Mouse (Mus musculus) hindbrain, postnatal 0 days (tissue): ENCODE measurements at regions not wholly inside any gene's neighbourhood (a gene's known extent, or its start where the extent isn't known, plus 50 kb on each side); places are given as distances from the start of the nearest gene placed in this dataset.

Experiments used
- ATAC-seq: fragments of 200-750 bp; cut with Nextera tagmentation; 2 replicates; pipeline ENCODE4 v1.8.0; 2017; ENCODE audit warnings: mild to moderate bottlenecking, moderate TSS enrichment, moderate library complexity
- DNase-seq: peaks from one replicate; pipeline ENCODE4 v3.0.0-alpha.2; 2015; ENCODE audit warnings: low spot score
- H3K27ac ChIP-seq: fragments of 300-500 bp; sonication (generic); 2 replicates; pipeline ENCODE4 v1.5.1; 2014; ENCODE audit warnings: mild to moderate bottlenecking
- H3K27me3 ChIP-seq: fragments of 300-500 bp; sonication (generic); 2 replicates; pipeline ENCODE4 v1.6.1; 2014; ENCODE audit warnings: low read length, mixed read lengths; ENCODE audit not compliant: insufficient read depth
- H3K36me3 ChIP-seq: fragments of 300-500 bp; sonication (generic); 2 replicates; pipeline ENCODE4 v1.6.1; 2014; ENCODE audit warnings: low read length, mixed read lengths; ENCODE audit not compliant: insufficient read depth
- H3K4me1 ChIP-seq: fragments of 300-500 bp; sonication (generic); 2 replicates; pipeline ENCODE4 v1.6.1; 2014; ENCODE audit warnings: antibody characterized with exemption, low read length, mixed read lengths; ENCODE audit not compliant: insufficient read depth
- H3K4me2 ChIP-seq: fragments of 300-500 bp; sonication (generic); 2 replicates; pipeline ENCODE4 v1.6.1; 2014; ENCODE audit warnings: low read depth, mild to moderate bottlenecking, low read length, moderate library complexity, mixed read lengths
- H3K4me3 ChIP-seq: fragments of 300-500 bp; sonication (generic); 2 replicates; pipeline ENCODE4 v1.5.1; 2014; ENCODE audit warnings: low read length
- H3K9ac ChIP-seq: fragments of 300-500 bp; sonication (generic); replicated peaks from 2 replicates; pipeline ENCODE4 v1.6.1; 2014; ENCODE audit warnings: mild to moderate bottlenecking, low read length, moderate library complexity, mixed read lengths
- H3K9me3 ChIP-seq: fragments of 300-500 bp; sonication (generic); 2 replicates; pipeline ENCODE4 v1.6.1; 2016; ENCODE audit warnings: low read length, mixed read lengths
- CTCF ChIP-seq: IDR thresholded peaks from 2 replicates; pipeline ENCODE4 v1.5.1; 2016; ENCODE audit warnings: antibody characterized with exemption, control low read depth, low read depth
- WGBS: fragments of 180-500 bp; shearing (Covaris S2); extraction: QIAGEN DNeasy Blood & Tissue Kit; methylation state at CpG from one replicate; pipeline ENCODE4 v1.1.7; 2014; 5-methylcytosine and 5-hydroxymethylcytosine counted together

DNA sequence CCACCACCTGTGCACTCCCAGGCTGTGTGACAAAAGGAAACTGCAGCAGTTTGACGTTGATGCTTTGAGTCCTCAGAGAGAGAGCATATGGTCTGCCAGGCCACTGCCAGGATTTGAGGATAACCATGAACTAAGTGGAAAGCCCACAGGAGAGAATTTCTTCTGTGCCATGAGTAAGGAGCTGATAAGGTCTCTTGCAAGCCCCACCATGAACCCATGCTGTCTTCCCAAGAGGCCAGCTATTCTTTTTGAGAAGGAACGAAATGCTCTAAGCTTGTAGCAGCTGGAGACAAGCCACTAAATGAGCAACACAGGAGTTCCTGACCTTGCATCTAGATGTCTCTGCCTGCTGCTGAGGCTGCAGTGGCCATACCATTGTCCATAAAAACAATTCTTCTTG, 98.4 kb upstream of the S1pr3 start:
- no peak for TF ChIP-seq CTCF
- Histone ChIP-seq H3K27ac (no peak overlapping the region), H3K9me3 (no peaks in the 10 kb centered on the region), H3K4me2 (no peak overlapping the region), H3K36me3 (no peaks in the 10 kb centered on the region), H3K9ac (no peak overlapping the region), H3K4me3 (no peak overlapping the region), H3K27me3 (no peaks in the 10 kb centered on the region), H3K4me1 (peaks cover 13% of the 10 kb centered on the region; the same call in 1 of the 2 replicates)
- no peak for ATAC-seq
- WGBS = 25% methylated on average over 2 of the region's 2 CpGs
- no peak for DNase-seq

DNA sequence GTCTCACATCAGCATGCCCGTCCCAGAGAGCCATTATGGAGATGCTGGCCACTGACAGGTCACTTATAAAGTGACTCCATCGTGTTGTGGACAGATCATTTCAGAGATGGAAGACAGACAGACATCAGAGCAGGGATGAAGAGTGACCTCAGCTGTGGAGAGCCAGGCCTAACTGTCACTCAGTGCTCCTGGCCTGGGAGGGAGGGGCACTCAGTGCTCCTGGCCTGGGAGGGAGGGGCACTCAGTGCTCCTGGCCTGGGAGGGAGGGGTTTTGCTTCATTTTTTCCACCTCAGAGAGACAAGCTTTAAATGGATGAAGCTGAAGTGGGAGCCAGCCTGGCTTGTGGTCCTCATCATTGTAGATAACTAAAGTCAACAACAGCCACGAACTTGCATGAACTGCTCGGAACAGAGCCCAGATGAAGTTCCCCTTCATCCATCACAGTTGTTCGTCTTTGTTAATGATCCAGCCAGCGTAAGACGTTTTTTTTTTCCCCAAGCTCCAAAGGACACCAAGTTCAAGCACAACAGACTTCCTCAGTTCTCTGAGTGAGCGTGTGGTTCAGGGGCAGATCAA, 96.7 kb upstream of the S1pr3 start:
- ATAC-seq (no peak), DNase-seq (no peak)
- Histone ChIP-seq H3K27ac (no peak overlapping the region), H3K9ac (no peak overlapping the region), H3K36me3 (no peaks in the 10 kb centered on the region), H3K4me2 (no peak overlapping the region), H3K4me1 (peaks cover 13% of the 10 kb centered on the region; the same call in 1 of the 2 replicates), H3K4me3 (no peak overlapping the region), H3K27me3 (no peaks in the 10 kb centered on the region), H3K9me3 (no peaks in the 10 kb centered on the region)
- 59% methylated on average over 8 of the region's 8 CpGs for WGBS
- no peak for TF ChIP-seq CTCF

DNA sequence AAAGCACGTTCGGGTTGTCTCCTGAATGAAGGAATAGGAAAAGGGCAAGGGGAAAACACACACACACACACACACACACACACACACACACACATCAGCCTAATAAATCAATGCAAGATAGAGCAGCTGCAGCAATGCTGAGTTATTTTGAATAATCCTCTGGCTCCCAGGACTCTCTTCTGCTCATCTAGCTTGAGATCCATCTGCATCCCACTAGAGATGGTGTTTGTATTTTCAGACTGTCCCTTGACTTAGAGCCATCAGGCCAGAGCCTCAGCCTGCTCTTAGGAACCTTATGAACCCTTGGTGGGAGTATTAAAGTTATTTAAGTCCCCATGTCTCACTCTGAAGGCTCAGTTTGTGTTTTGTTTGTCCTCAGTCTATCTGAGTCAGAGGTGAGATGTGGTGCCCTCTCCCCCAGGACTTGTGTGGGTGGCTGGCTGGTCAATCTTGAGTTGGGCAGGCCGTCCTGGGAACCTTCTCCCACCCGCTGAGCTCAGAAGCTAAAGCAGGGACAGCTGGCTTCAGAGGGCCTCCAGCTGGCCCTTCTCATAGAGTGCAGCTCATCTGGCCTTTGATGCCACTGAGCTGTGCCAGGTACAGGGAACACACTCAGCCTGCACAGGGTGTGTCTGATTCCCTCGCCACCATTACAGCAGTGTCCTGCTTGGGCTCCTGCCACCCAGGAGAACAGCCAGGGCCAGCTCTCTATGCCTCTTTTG, 95.1 kb upstream of the S1pr3 start:
- Histone ChIP-seq H3K4me2 (no peak overlapping the region), H3K27me3 (no peaks in the 10 kb centered on the region), H3K4me1 (peaks cover 13% of the 10 kb centered on the region; the same call in 1 of the 2 replicates), H3K9me3 (no peaks in the 10 kb centered on the region), H3K27ac (no peak overlapping the region), H3K36me3 (no peaks in the 10 kb centered on the region), H3K4me3 (no peak overlapping the region), H3K9ac (no peak overlapping the region)
- TF ChIP-seq CTCF = no peak
- DNase-seq (no peak), ATAC-seq (no peak)
- 48% methylated on average over 5 of the region's 5 CpGs for WGBS

DNA sequence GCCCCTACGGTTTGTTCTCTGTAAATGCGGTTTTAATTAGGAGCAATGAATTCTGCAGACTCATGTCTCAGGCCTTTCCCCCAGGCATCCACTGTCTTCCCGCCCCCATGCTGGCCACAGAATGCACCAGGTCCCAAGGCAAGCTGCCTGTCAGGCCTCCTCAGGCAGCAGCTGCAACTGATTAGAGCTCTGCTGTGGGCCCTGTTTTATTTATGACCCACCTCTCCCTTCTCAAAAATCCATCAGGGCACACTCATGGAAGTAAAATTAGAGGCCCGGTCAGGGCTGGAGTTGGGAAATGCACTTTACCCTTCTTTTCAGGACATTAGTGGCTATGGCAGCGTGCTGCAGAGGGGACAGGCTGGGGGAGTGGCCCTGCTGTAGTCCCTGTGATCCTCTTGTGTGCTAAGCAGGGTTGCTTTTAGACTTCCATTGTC, 93.9 kb upstream of the S1pr3 start:
- Histone ChIP-seq H3K4me1 (peaks cover 13% of the 10 kb centered on the region; the same call in 1 of the 2 replicates), H3K9me3 (no peaks in the 10 kb centered on the region), H3K4me3 (no peak overlapping the region), H3K4me2 (no peak overlapping the region), H3K9ac (no peak overlapping the region), H3K36me3 (no peaks in the 10 kb centered on the region), H3K27ac (peak overlapping the region; percentile 32), H3K27me3 (no peaks in the 10 kb centered on the region)
- WGBS = 11% methylated on average over 5 of the region's 5 CpGs
- DNase-seq (peak; percentile 54), ATAC-seq (peak; percentile 51)
- TF ChIP-seq CTCF = no peak

DNA sequence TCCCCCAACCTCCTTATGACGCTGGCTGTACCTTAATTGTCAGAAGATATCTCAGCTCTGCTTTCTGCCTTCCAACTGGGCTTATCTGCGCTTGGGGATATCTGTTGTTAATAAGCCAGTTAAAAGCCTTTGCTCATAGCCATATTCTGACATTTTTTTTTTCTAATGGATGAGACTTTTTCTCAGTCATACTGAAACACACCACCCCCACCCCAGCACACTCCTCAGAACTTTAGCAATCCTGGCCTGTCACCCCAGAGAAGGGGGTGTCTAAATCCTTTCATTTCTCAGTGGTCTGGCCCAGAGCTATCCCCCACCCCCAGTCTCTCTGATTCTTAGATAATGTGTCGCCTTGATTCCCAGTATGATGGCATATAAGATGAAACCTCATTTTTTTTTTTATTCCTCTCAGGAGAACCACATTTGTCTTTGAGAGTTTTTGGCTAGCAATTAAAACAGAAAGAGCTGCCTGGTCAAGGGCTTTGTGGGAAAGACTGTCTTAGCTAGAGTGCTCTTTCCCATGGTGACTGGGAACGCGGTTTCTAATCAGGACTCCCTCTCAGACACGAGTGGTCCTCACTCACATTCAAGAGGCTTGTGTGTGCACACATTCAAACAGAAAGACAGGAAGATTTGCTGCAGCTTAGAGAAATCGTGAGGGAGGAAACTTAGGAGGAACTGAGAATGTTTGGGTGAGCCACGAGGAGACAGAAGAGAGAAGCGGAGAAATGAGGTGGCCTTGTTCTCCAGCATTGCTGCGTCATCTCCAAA, 93.2 kb upstream of the S1pr3 start:
- H3K27ac ChIP-seq = peak overlapping the region; percentile 32
- TF ChIP-seq CTCF = no peak
- H3K36me3 ChIP-seq = no peaks in the 10 kb centered on the region
- H3K4me2 ChIP-seq = no peak overlapping the region
- peaks cover 13% of the 10 kb centered on the region; the same call in 1 of the 2 replicates for H3K4me1 ChIP-seq
- no peaks in the 10 kb centered on the region for H3K27me3 ChIP-seq
- no peak overlapping the region for H3K9ac ChIP-seq
- 50% methylated on average over 10 of the region's 10 CpGs for WGBS
- ATAC-seq (no peak; the same call in 1 of the 2 replicates), DNase-seq (no peak)
- no peak overlapping the region for H3K4me3 ChIP-seq
- H3K9me3 ChIP-seq = no peaks in the 10 kb centered on the region

DNA sequence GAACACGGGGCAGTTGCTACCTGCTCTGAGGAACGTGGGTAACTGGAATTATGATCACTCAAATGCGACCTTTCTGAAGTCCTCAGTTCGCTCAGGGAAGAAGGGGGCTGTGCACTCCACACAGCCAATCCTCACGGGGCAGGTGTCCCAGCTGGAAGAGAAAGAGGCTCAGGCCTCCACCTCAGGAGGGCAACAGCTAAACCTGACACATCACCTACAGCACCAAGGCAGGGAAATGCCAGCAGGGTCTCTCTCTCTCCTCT, 92.7 kb upstream of the S1pr3 start:
- Histone ChIP-seq H3K9me3 (no peaks in the 10 kb centered on the region), H3K36me3 (no peaks in the 10 kb centered on the region), H3K9ac (no peak overlapping the region), H3K27me3 (no peaks in the 10 kb centered on the region), H3K27ac (no peak overlapping the region), H3K4me3 (no peak overlapping the region), H3K4me2 (no peak overlapping the region), H3K4me1 (peaks cover 13% of the 10 kb centered on the region; the same call in 1 of the 2 replicates)
- no peak for TF ChIP-seq CTCF
- DNase-seq = no peak
- ATAC-seq = no peak
- WGBS = 58% methylated on average over 5 of the region's 5 CpGs
